Mouse (Mus musculus) T-cell, adult 2 months (primary cell): ENCODE measurements around the gene Crybg2.

Experiments
- DNase-seq: peaks from one replicate; pipeline ENCODE4 v3.0.0; 2022; ENCODE audit warnings: low spot score

Gene Crybg2

DNA sequence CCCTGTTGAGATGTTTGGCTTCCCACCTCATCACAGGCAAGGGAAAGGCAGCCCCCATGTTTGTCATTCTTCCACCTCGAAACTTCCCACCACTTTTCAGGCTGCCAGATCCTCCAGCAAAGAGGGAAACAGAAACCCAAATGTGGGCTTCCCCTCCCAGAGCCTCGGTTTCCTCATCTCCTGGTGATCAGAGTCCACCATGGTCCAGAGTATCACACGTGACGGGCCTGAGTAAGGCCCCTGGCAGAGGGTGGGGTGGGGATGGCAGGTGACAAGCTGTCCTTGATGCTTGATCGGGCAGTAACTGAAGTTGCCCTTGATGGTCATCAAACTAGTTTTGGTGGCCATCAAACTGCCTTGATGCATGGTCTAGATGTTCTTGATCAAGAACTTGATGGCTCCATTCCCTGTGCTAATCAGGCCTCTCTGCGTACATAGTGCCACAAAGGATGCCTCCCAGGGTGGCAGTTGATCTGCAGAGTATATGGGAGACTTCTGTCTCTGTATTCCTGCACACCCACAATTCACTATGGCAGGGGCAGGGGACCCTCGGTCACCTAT lies 33.5 kb downstream of the Crybg2 start:
- no peak for DNase-seq

DNA sequence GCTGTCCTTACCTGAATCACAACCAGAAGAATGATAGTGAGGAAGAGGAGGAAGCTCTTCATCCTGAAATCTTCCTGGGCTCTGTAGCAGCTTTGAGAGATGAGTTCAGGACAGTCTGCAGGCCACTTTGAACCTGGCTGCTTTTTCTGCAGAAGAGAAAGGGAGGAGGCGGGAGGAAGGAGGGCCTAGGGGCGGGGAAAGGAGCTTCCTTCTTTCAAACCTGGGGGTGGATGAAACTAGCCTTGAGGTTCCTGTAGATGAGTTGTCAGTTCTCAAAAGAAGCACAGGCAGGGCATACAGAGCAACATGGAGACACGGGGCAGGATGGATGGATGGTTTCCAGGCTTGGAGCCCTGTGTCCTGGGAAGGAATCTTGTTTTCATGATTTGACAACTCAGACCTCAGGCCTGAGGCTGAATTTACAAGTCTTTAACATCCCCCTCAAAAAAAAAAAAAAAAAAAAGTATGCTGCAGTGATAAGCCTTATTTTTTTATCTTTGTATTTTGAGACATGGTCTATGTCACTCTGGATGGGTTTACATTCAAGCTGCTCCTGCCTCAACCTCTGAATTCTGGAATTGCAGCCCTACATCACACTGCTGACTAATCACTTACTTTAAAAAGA lies 34.4 kb downstream of the Crybg2 start, which contains the start of gene Cd52:
Gene Cd52 (minus strand): TSS at position 160 of the 625 bp plus-strand sequence.
- DNase-seq: peak; percentile 86

GRCm38 (mm10) chr4:134096120-134096519 lies 35.5 kb downstream of the Crybg2 start:
- no peak for DNase-seq

DNA sequence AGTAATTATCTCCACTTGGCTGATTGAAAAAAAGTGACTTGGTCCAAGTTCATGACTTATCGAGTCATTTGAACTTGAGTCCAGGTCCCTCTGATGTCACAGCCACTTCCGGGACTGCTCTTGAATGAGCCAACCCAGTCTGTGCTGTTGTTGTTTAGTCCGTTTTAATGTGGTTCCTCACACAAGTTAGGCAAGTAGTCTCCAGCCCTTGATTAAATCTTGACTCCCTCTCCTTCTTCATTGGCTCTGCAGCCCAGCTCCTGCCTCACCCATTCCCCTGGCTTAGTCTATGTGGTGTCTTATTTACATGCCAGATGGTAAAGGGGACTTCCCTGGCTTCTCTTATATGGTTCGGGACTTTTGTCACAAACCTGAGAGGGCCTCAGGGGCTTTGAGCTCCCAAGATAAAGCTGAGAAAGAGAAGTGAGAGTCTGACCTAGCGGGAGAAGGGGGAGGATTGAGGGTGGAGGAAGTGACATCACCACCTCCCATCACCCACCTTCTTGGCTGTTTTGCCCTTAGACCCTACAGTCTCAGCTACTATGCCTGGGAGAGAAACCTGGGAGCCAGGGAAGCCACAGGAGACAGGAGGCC lies 36.5 kb downstream of the Crybg2 start:
- DNase-seq: peak; percentile 69

DNA sequence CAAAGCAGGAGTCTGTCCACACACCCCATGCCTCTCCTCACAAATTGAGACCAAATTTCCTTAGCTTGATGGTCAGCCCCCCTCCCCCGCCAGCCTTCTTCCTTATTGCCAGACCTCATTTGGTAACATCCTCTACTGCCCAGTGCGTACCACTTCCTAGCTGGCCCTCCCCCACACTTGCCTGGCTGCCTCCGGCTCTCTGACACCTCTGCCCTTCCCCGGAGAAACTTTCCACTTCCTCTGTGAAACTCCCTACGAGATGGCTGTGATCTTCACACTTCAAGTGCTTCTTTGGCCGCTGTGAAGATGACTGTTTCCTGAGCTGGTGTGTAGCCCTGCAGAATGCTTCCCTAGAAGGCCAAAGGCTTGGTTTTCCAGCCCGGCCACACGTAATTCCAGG lies 38.0 kb downstream of the Crybg2 start:
- DNase-seq: peak; percentile 90

GRCm38 (mm10) chr4:134100245-134100644 lies 39.6 kb downstream of the Crybg2 start:
- no peak for DNase-seq

DNA sequence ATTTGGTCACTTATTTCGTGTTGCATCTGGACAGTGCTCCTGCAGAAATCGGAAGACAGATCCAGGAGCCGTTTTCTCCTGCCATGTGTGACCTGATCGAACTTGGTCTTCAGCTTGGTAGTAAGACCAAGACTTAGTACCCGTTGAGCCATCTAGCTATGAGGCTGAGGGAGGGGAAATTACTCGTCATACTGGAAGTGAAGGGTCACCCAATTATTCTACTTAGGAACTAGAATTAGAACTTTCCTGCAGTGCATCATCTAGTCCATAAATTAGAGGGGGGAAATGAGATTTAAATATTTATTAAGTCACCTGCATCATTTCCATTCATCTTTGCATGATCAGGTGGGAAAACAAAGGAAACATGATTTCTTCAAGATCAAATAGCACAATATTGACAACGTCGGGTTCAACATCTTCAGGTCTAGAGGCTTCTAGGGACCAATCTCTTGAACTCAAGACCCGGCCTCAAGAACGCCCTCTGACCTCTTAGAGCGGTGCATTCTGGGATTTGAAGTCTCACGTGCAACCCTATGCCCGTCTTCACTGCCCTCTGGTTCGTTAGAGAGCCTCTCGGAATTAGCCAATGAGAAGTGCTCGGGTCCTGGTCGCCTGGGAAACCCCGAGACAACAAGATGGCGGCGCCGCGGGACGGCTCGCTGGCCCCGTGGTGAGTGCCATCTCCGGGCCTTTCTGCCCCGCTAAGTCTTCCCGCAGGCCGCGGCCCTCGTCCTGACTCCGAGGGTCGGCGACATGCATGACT lies 41.5 kb downstream of the Crybg2 start, which contains the start of gene Ubxn11:
Gene Ubxn11 (plus strand): TSS at position 592 of the 763 bp plus-strand sequence.
- peak; percentile 86 for DNase-seq

DNA sequence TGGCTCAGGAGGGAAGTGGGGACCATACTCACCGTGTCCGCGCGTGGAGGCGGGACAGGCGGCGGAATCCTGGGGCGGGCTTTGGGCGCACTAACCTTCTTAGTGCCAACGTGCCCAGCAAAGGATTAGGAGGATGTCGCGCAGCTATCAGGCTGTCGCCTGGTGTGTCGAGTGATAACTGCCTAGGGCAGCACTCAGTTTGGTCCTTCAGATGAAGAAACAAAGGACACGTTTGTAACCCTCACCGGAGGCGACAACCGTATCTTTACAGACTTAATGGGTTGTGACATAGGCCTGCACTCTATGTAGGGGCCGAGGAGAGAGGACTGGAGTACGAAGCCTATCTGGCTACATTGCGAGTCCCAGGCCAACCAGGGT lies 42.1 kb downstream of the Crybg2 start:
- no peak for DNase-seq

- DNase-seq: no peak
Observed at GRCm38 (mm10) chr4:134106105-134106504, 45.5 kb downstream of the Crybg2 start.

GRCm38 (mm10) chr4:134107730-134108129 lies 47.1 kb downstream of the Crybg2 start:
- DNase-seq: no peak

DNA sequence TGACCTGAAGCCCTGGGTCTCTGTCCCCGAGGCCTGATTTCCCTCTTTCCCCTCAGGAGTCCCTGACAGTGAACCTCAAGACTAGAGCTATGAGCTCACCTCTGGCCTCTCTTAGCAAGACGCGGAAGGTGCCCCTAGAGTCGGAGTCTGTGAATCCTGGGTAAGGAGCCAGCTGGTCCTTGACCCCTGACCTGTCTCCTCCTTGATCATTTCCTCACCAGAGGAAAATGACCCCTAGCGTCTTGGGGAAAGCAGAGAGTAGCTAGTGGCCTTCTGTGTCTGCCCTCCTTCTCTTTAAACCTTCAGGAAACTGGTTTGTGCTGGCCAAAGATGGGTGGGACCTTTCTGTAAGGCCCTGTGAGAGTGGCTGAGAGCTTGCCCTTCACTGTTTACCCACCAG lies 47.6 kb downstream of the Crybg2 start:
- no peak for DNase-seq

- no peak for DNase-seq
Observed at GRCm38 (mm10) chr4:134110653-134111052, 50.0 kb downstream of the Crybg2 start.

DNA sequence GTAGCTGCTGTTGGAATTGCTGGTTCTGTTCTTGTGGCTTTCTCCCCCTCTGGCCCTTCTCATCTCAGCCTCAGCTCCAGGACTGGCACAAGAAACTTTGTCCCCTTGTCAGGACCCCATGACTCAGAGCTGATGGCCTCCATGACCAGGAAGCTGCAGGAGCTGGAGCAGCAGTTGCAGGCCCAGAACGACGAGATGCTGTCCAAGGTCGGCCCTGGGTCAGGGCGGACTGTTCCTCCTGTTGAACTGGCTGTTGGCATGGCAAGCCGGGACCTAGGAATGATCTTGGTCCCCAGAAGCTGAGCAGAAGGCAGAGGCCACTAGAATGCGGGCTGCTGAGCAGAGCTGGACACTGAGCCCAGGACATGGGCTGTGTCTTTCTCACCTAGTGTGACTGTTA lies 51.8 kb downstream of the Crybg2 start:
- no peak for DNase-seq

DNA sequence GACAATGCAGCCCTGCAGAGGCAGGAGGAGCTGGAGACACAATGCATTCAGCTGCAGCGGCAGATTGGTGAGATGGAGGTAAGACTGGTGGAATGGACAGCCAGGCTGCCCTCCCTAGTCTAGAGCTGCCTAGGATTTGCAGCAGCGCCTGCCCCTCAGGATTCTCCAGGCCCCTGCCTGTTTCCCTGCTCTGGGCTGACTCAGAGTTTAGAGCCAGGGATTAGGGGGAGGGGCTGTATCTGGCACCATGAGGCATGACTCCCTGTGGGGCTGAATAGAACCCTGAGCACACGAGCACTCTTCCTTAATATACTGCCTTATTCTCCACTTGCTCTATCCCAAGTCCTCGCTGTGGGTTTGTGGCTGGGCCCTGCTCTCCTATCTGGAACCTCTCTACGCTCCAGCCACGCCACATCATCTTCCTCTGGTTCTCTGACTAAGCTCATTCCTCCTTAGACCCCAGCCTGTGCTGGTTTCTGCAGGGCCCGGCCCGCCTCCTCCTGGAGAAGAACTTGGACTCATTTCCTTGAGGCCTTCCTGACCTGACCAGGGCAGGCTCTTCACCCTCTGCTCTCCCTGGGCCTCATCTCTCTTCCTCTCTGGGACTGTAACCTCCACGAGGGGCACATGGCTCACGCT lies 52.9 kb downstream of the Crybg2 start:
- no peak for DNase-seq

DNA sequence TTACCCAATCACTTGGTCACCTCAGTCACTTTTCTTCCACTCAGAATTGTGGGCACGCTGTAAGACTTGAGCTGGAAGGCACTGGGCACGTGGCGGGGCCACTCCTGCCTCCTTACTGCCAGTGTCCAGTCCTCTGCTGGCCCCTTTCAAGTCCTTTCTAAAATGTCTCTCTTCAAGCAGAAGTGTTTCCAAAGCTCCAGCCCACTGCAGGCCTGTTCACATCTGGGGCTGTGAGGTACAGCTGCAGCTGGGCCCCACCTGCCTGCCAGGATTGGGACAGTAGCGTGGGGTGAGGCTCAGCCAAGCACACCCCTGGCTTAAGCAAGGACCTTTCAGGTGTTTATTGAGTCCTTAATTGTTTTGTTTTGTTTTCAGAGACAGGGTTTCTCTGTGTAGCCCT lies 53.4 kb downstream of the Crybg2 start:
- no peak for DNase-seq

GRCm38 (mm10) chr4:134115215-134116144 lies 54.9 kb downstream of the Crybg2 start:
- DNase-seq: no peak

- no peak for DNase-seq
Observed at GRCm38 (mm10) chr4:134116501-134116900, 55.9 kb downstream of the Crybg2 start.

DNA sequence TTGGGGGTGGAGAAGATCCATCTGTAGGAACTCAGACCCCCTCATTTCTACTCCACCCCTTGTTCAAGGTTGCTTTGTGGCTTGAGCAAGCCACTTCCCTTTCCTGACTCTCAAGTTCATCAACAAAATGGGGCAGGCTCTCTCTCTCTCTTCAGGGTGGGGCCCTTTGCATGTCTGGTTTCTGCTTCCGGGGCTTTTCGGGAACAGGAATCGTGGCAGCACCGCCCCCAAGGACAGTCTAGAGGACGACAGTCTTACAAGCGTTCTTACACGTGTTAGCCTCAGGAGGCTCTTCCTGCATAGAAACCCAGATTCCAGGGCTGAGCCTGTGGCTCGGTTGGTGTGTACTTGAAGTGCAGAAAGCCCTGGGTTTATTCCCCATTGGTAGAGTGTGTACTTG lies 56.4 kb downstream of the Crybg2 start:
- DNase-seq: peak; percentile 88

- DNase-seq: peak; percentile 68
Observed at GRCm38 (mm10) chr4:134118126-134118800, 57.6 kb downstream of the Crybg2 start.

DNA sequence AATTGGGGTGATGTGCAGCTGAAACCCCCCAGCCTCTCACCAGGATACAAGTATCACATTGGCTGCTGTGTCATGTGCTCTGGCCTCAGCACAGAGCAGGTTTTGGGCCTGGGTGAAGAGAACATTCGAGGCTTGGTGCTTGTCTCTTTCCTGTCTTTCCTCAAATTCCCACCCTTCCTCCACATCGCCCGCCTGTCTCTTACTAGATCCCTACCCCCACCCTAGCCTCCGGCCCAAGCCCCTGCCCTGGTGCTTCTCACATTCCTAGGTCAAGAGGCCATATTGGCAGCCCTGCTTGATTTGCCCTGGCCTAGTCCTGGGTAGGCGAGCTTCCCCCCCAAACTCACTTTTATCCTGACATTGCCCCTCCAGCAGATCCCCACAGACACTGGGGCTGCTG lies 58.4 kb downstream of the Crybg2 start:
- no peak for DNase-seq

- DNase-seq: peak; percentile 45
Observed at GRCm38 (mm10) chr4:134119644-134120043, 59.0 kb downstream of the Crybg2 start.
